In the genomic region with DNA sequence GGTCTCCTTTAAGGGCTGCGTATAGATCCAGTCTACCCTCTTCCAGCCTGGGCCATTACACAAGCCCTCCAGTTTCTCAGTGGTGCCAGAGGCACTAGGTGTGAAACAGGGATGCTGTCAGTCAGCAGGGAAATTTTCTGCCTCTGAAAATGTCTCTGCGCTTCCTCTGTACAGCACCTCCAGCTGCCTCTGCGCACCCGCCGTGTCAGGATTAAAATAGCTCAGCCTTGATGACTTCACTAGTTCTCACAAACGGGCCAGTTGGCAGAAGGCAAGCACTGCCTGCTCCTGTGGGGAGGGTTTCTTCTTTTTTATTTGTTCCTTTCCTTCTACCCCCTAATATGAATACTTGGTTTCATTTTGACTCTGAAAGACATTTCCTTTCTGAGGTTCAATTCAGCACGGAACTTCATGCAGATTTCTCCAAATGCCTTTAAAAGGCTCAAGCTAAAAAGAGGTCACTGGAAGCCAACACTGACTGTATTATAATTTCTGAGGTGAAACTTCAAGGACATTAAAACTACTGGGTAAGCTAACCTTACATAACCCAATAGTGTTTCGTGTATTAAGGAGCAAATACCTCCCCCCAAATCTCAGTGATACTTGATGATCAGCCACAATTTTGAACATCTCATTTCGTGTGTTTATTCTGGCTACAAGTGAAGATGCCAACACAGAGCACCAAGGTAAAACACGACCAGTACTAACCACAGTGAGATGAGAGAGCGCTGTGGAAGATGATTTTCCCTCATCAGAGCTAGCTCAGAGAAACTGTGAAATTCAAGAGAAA, we compare ENCODE assay signal across 8 mouse cellular contexts.
DNase-seq lines count a peak whose midpoint lies in the region; ATAC-seq lines count a peak whose summit lies in the region.

No protein-coding gene starts in this region.

- peak; percentile 39 for DNase-seq in hindbrain, embryonic 14.5 days (ENCODE audit: low spot score)
- DNase-seq in hindbrain, embryonic 11.5 days (ENCODE audit: low spot score) = no peak
- peak; percentile 82 for DNase-seq in adrenal gland, adult 2 months
- peak; percentile 61 for DNase-seq in forebrain, embryonic 14.5 days (ENCODE audit: low spot score)
- peak; percentile 51 to 66 for DNase-seq in layer of hippocampus, postnatal 10 days (ENCODE audit: low spot score in 2 of 2)
- peak; percentile 68 for DNase-seq in midbrain, embryonic 14.5 days
- peak; percentile 86 for DNase-seq in telencephalon, adult 2 months (ENCODE audit: low read depth, low spot score)

- peak; percentile 47; the same call in 1 of the 2 replicates for ATAC-seq in hindbrain, embryonic 14.5 days (ENCODE audit: low FRiP score)
- no peak for ATAC-seq in hindbrain, embryonic 11.5 days (ENCODE audit: low FRiP score)
- ATAC-seq in forebrain, embryonic 14.5 days = no peak
- ATAC-seq in heart, embryonic 14.5 days (ENCODE audit: insufficient number of reproducible peaks, insufficient read depth, low FRiP score, low read depth) = peak; percentile 64
- peak; percentile 64; the same call in 1 of the 2 replicates for ATAC-seq in midbrain, embryonic 14.5 days (ENCODE audit: low FRiP score, low TSS enrichment)

- H3K27me3 ChIP-seq in hindbrain, embryonic 14.5 days (ENCODE audit: control insufficient read depth, insufficient read depth, low read length) = no peaks in the 10 kb centered on the region
- no peaks in the 10 kb centered on the region for H3K27me3 ChIP-seq in hindbrain, embryonic 11.5 days (ENCODE audit: control insufficient read depth, insufficient read depth, low read length)
- H3K27me3 ChIP-seq in forebrain, embryonic 14.5 days (replicated peaks; ENCODE audit: control insufficient read depth, insufficient read depth, low read length) = no peaks in the 10 kb centered on the region
- no peaks in the 10 kb centered on the region for H3K27me3 ChIP-seq in heart, embryonic 14.5 days (ENCODE audit: control insufficient read depth, insufficient read depth, low read length)
- H3K27me3 ChIP-seq in midbrain, embryonic 14.5 days (ENCODE audit: control insufficient read depth, insufficient read depth, low read length) = no peaks in the 10 kb centered on the region

- no peaks in the 10 kb centered on the region for H3K36me3 ChIP-seq in hindbrain, embryonic 14.5 days (replicated peaks; ENCODE audit: control insufficient read depth, insufficient read depth)
- H3K36me3 ChIP-seq in hindbrain, embryonic 11.5 days (ENCODE audit: control insufficient read depth, insufficient read depth, low read length) = no peaks in the 10 kb centered on the region
- H3K36me3 ChIP-seq in forebrain, embryonic 14.5 days (ENCODE audit: control insufficient read depth, insufficient read depth, low read length) = peaks cover 4% of the 10 kb centered on the region
- no peaks in the 10 kb centered on the region for H3K36me3 ChIP-seq in heart, embryonic 14.5 days (ENCODE audit: control insufficient read depth, insufficient read depth, low read length)
- no peaks in the 10 kb centered on the region for H3K36me3 ChIP-seq in midbrain, embryonic 14.5 days (ENCODE audit: control insufficient read depth, insufficient read depth, low read length)

- H3K9ac ChIP-seq in hindbrain, embryonic 14.5 days = no peak overlapping the region
- H3K9ac ChIP-seq in hindbrain, embryonic 11.5 days (ENCODE audit: low read depth, low read length) = no peak overlapping the region
- H3K9ac ChIP-seq in forebrain, embryonic 14.5 days (ENCODE audit: low read length) = no peak overlapping the region
- H3K9ac ChIP-seq in heart, embryonic 14.5 days (ENCODE audit: low read length) = no peak overlapping the region
- H3K9ac ChIP-seq in midbrain, embryonic 14.5 days (replicated peaks; ENCODE audit: low read length) = no peak overlapping the region

- no peak overlapping the region for H3K27ac ChIP-seq in hindbrain, embryonic 14.5 days
- no peak overlapping the region for H3K27ac ChIP-seq in hindbrain, embryonic 11.5 days (ENCODE audit: low read depth, low read length)
- H3K27ac ChIP-seq in forebrain, embryonic 14.5 days (ENCODE audit: low read depth, low read length) = no peak overlapping the region; the same call in 1 of the 2 replicates
- peak overlapping the region; percentile 57 to 65 for H3K27ac ChIP-seq in heart, embryonic 14.5 days (replicated peaks in 1 of 2; ENCODE audit: control insufficient read depth in 1 of 2, insufficient read depth in 1 of 2, low read depth in 2 of 2, low read length in 2 of 2)
- 0 out of 2 replicates have a peak overlapping the region, but pooled peaks have one; percentile 6 for H3K27ac ChIP-seq in midbrain, embryonic 14.5 days (replicated peaks; ENCODE audit: low read depth, low read length)

- H3K9me3 ChIP-seq in hindbrain, embryonic 14.5 days (ENCODE audit: control insufficient read depth, low read length) = no peaks in the 10 kb centered on the region
- H3K9me3 ChIP-seq in hindbrain, embryonic 11.5 days (ENCODE audit: control insufficient read depth, low read length) = no peaks in the 10 kb centered on the region
- no peaks in the 10 kb centered on the region for H3K9me3 ChIP-seq in forebrain, embryonic 14.5 days (replicated peaks; ENCODE audit: control insufficient read depth, low read length)
- no peaks in the 10 kb centered on the region for H3K9me3 ChIP-seq in heart, embryonic 14.5 days (ENCODE audit: control insufficient read depth, low read length)
- no peaks in the 10 kb centered on the region for H3K9me3 ChIP-seq in midbrain, embryonic 14.5 days (ENCODE audit: control insufficient read depth, low read length)

- WGBS in hindbrain, embryonic 14.5 days = 59% methylated on average over 11 of the region's 11 CpGs
- 84% methylated on average over 11 of the region's 11 CpGs for WGBS in hindbrain, embryonic 11.5 days
- WGBS in forebrain, embryonic 14.5 days = 69% methylated on average over 11 of the region's 11 CpGs
- WGBS in heart, embryonic 14.5 days = 36% methylated on average over 11 of the region's 11 CpGs
- WGBS in midbrain, embryonic 14.5 days = 42% methylated on average over 11 of the region's 11 CpGs

- no peak overlapping the region for H3K4me2 ChIP-seq in hindbrain, embryonic 14.5 days (replicated peaks)
- H3K4me2 ChIP-seq in hindbrain, embryonic 11.5 days (replicated peaks; ENCODE audit: low read depth, low read length) = no peak overlapping the region
- H3K4me2 ChIP-seq in forebrain, embryonic 14.5 days (ENCODE audit: low read length) = no peak overlapping the region
- H3K4me2 ChIP-seq in heart, embryonic 14.5 days (ENCODE audit: low read length) = peak overlapping the region; percentile 6; the same call in 1 of the 2 replicates
- H3K4me2 ChIP-seq in midbrain, embryonic 14.5 days (ENCODE audit: low read length) = no peak overlapping the region

- H3K4me3 ChIP-seq in hindbrain, embryonic 14.5 days (replicated peaks; ENCODE audit: low read length) = no peak overlapping the region
- H3K4me3 ChIP-seq in hindbrain, embryonic 11.5 days (ENCODE audit: low read depth, low read length) = no peak overlapping the region
- H3K4me3 ChIP-seq in forebrain, embryonic 14.5 days (ENCODE audit: low read depth, low read length) = no peak overlapping the region
- no peak overlapping the region for H3K4me3 ChIP-seq in heart, embryonic 14.5 days (ENCODE audit: control insufficient read depth in 1 of 2, insufficient read depth in 1 of 2, low read depth in 1 of 2, low read length in 2 of 2)
- H3K4me3 ChIP-seq in midbrain, embryonic 14.5 days (replicated peaks; ENCODE audit: low read depth, low read length) = no peak overlapping the region

- H3K4me1 ChIP-seq in hindbrain, embryonic 14.5 days (replicated peaks; ENCODE audit: control insufficient read depth, insufficient read depth, low read length) = peaks cover 13% of the 10 kb centered on the region
- H3K4me1 ChIP-seq in hindbrain, embryonic 11.5 days (replicated peaks; ENCODE audit: control insufficient read depth, insufficient read depth, low read length) = no peaks in the 10 kb centered on the region
- H3K4me1 ChIP-seq in forebrain, embryonic 14.5 days (ENCODE audit: control insufficient read depth, insufficient read depth, low read length) = peaks cover 9% of the 10 kb centered on the region; the same call in 1 of the 2 replicates
- peaks cover 9 to 17% of the 10 kb centered on the region in 2 experiments for H3K4me1 ChIP-seq in heart, embryonic 14.5 days (ENCODE audit: control insufficient read depth in 2 of 2, insufficient read depth in 2 of 2, low read length in 2 of 2)
- peaks cover 13% of the 10 kb centered on the region for H3K4me1 ChIP-seq in midbrain, embryonic 14.5 days (ENCODE audit: control insufficient read depth, insufficient read depth, low read length)

Comparison
In these comparisons a context has a peak if more than half of its experiments do, and no peak if none do; other contexts are left out.
1. ATAC-seq: peak in hindbrain, embryonic 14.5 days (single experiment), heart, embryonic 14.5 days (single experiment) and midbrain, embryonic 14.5 days (single experiment); none in hindbrain, embryonic 11.5 days (single experiment) and forebrain, embryonic 14.5 days (single experiment).
2. H3K27ac ChIP-seq: peak in heart, embryonic 14.5 days (2 of 2) and midbrain, embryonic 14.5 days (single experiment); none in hindbrain, embryonic 14.5 days (single experiment), hindbrain, embryonic 11.5 days (single experiment) and forebrain, embryonic 14.5 days (single experiment).